Mouse (Mus musculus) intestine, embryonic 15.5 days (tissue): ENCODE results near the gene Ppil1. TPM values are rescaled to one million over a fixed set of nuclear protein-coding genes. Genes with fewer than 3 reads are reported as not detected.
"Not testable (repeated sequence)": the region's sequence is repeated elsewhere in the genome, so short reads cannot be mapped to it uniquely, and the experiment has no call there.

Experiments used
- ATAC-seq: fragments of 200-750 bp; cut with Nextera tagmentation; 2 replicates; pipeline ENCODE4 v1.8.0; 2017; ENCODE audit warnings: moderate TSS enrichment, moderate library complexity
- H3K27ac ChIP-seq: fragments of 300-500 bp; sonication (generic); 2 replicates; pipeline ENCODE4 v1.5.1; 2015; ENCODE audit warnings: mild to moderate bottlenecking, inconsistent platforms
- H3K27me3 ChIP-seq: fragments of 300-500 bp; sonication (generic); replicated peaks from 2 replicates; pipeline ENCODE4 v1.6.1; 2015; ENCODE audit warnings: inconsistent platforms
- H3K36me3 ChIP-seq: fragments of 300-500 bp; sonication (generic); 2 replicates; pipeline ENCODE4 v1.6.1; 2015; ENCODE audit warnings: inconsistent platforms
- H3K4me1 ChIP-seq: fragments of 300-500 bp; sonication (generic); replicated peaks from 2 replicates; pipeline ENCODE4 v1.6.1; 2015; ENCODE audit warnings: inconsistent platforms
- H3K4me2 ChIP-seq: fragments of 300-500 bp; sonication (generic); replicated peaks from 2 replicates; pipeline ENCODE4 v1.6.1; 2015; ENCODE audit warnings: mild to moderate bottlenecking, inconsistent platforms
- H3K4me3 ChIP-seq: fragments of 300-500 bp; sonication (generic); replicated peaks from 2 replicates; pipeline ENCODE4 v1.5.1; 2015; ENCODE audit warnings: inconsistent platforms
- H3K9ac ChIP-seq: fragments of 300-500 bp; sonication (generic); 2 replicates; pipeline ENCODE4 v1.6.1; 2015; ENCODE audit warnings: inconsistent platforms
- H3K9me3 ChIP-seq: fragments of 300-500 bp; sonication (generic); 2 replicates; pipeline ENCODE4 v1.6.1; 2016; ENCODE audit warnings: inconsistent platforms
- WGBS: fragments of 180-500 bp; shearing (Covaris S2); methylation state at CpG from one replicate; pipeline ENCODE4 v1.1.7; 2015; 5-methylcytosine and 5-hydroxymethylcytosine counted together
- polyA plus RNA-seq: library from polyadenylated mRNA; unstranded; fragments of >200 nt; fragmentation: Nextera tagmentation; extraction: Ambion mirVana; gene quantifications from 2 replicates; pipeline ENCODE4 v1.2.1, GENCODE M21; 2015

The Ppil1 gene
- polyA plus RNA-seq, 1 experiment from 2014 or later = 157 TPM

- WGBS = 89% methylated on average over 2 of the region's 2 CpGs
- Histone ChIP-seq H3K4me2 (no peak overlapping the region), H3K27me3 (no peaks in the 10 kb centered on the region), H3K27ac (no peak overlapping the region), H3K36me3 (peaks cover 31% of the 10 kb centered on the region), H3K4me3 (no peak overlapping the region), H3K9ac (no peak overlapping the region), H3K4me1 (peaks cover 32% of the 10 kb centered on the region), H3K9me3 (no peaks in the 10 kb centered on the region)
- ATAC-seq = no peak
These were observed 5.1 kb downstream of the Ppil1 start for GRCm38 (mm10) chr17:29258921-29259320.

- ATAC-seq = peak; percentile 30; the same call in 1 of the 2 replicates
- Histone ChIP-seq H3K36me3 (peaks cover 34% of the 10 kb centered on the region), H3K9ac (no peak overlapping the region), H3K4me1 (peaks cover 32% of the 10 kb centered on the region), H3K4me3 (no peak overlapping the region), H3K27me3 (no peaks in the 10 kb centered on the region), H3K4me2 (no peak overlapping the region), H3K27ac (peak overlapping the region; percentile 3; the same call in 1 of the 2 replicates), H3K9me3 (no peaks in the 10 kb centered on the region)
- 75% methylated on average over 10 of the region's 10 CpGs for WGBS
These were observed 5.9 kb downstream of the Ppil1 start for GRCm38 (mm10) chr17:29258025-29258558.

GRCm38 (mm10) chr17:29257001-29257511 lies 6.9 kb downstream of the Ppil1 start:
- 90% methylated on average over 10 of the region's 10 CpGs for WGBS
- Histone ChIP-seq H3K9me3 (no peaks in the 10 kb centered on the region), H3K4me2 (no peak overlapping the region), H3K27me3 (no peaks in the 10 kb centered on the region), H3K36me3 (peaks cover 38% of the 10 kb centered on the region), H3K4me1 (peaks cover 30% of the 10 kb centered on the region), H3K27ac (no peak overlapping the region), H3K9ac (no peak overlapping the region), H3K4me3 (no peak overlapping the region)
- ATAC-seq = no peak

- Histone ChIP-seq H3K9ac (no peak overlapping the region), H3K4me1 (peaks cover 30% of the 10 kb centered on the region)
These were observed 7.5 kb downstream of the Ppil1 start for GRCm38 (mm10) chr17:29256507-29256906.

DNA sequence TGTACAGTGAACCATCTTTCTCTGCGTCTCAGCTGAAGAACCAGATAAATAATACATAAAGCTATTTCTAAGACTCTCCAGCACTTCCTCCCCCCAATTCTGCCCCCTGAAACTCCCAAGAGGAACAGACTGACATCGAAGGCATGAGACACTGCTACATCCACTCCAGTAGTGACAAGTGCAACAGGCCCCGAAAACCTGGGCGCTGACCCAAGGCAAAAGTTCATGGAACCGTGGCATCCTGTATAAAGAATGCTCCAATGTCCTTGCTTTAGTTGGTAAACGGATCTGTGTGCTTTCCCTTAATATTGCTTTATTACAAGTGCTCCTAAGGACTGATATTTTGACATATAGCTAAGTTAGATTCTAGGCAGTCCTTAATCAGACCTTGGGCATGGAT lies 9.2 kb downstream of the Ppil1 start:
- ATAC-seq, H3K9me3 ChIP-seq, H3K9ac ChIP-seq, H3K27me3 ChIP-seq, H3K4me2 ChIP-seq, H3K4me3 ChIP-seq, H3K27ac ChIP-seq: not testable (repeated sequence)
- Histone ChIP-seq H3K4me1 (peaks cover 25% of the 10 kb centered on the region), H3K36me3 (peaks cover 51% of the 10 kb centered on the region)
- 86% methylated on average over 6 of the region's 6 CpGs for WGBS

More at GRCm38 (mm10) chr17:29256507-29256906, 7.5 kb downstream of the Ppil1 start:
- no peak for ATAC-seq
- Histone ChIP-seq H3K36me3 (peaks cover 43% of the 10 kb centered on the region), H3K27ac (no peak overlapping the region), H3K4me2 (no peak overlapping the region), H3K27me3 (no peaks in the 10 kb centered on the region), H3K4me3 (no peak overlapping the region), H3K9me3 (no peaks in the 10 kb centered on the region)
- 84% methylated on average over 6 of the region's 6 CpGs for WGBS

- WGBS = 72% methylated on average over 9 of the region's 9 CpGs
- H3K36me3 ChIP-seq = peaks cover 51% of the 10 kb centered on the region
- peaks cover 22% of the 10 kb centered on the region for H3K4me1 ChIP-seq
- H3K27ac ChIP-seq = no peak overlapping the region
- H3K4me2 ChIP-seq = no peak overlapping the region
- no peak overlapping the region for H3K9ac ChIP-seq
- no peak for ATAC-seq
- H3K27me3 ChIP-seq = no peaks in the 10 kb centered on the region
- no peak overlapping the region for H3K4me3 ChIP-seq
- H3K9me3 ChIP-seq = no peaks in the 10 kb centered on the region
These were observed 10.3 kb downstream of the Ppil1 start for GRCm38 (mm10) chr17:29253684-29254083.

GRCm38 (mm10) chr17:29253236-29253635 lies 10.8 kb downstream of the Ppil1 start:
- H3K4me1 ChIP-seq = peaks cover 21% of the 10 kb centered on the region
- H3K27me3 ChIP-seq = no peaks in the 10 kb centered on the region
- H3K9ac ChIP-seq = no peak overlapping the region
- H3K4me3 ChIP-seq = no peak overlapping the region
- no peaks in the 10 kb centered on the region for H3K9me3 ChIP-seq
- peaks cover 48% of the 10 kb centered on the region for H3K36me3 ChIP-seq
- H3K27ac ChIP-seq = no peak overlapping the region
- no peak for ATAC-seq
- 86% methylated on average over 2 of the region's 2 CpGs for WGBS
- no peak overlapping the region for H3K4me2 ChIP-seq

DNA sequence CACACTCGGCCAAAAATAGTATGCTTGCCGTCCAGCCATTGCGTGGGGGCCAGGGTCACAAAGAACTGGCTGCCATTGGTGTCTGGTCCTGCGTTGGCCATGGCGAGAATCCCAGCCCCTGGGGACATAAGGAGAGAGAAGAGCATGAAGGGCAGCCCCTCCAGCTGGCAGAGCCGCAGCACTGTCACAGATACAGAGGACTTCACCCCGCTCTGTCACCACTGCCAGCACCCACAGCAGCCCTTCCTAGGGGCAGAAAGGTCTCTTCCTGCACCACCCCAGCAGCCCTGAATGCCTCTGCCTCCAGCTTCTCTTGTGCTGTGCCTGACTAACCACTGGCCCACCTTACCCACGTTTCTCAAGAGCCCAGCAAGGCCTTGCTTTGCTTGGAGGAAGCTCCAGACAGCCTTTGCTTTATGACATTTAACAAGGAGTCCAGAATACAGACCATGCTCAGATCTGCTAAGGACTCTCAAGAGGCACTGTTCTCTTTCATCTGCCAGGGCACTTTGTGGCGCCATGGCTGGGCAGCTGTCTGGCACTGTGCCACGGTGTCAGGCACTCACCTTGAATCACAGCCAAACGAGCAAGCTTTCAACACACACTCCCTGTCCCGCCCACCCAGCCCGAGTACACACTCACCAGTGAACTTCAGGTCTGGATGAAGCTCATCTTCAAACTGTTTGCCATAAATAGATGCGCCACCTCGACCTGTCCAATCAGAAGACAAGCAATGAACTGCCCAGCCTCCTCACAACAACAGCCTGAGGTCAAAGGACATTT lies 12.2 kb downstream of the Ppil1 start:
- H3K27me3 ChIP-seq = no peaks in the 10 kb centered on the region
- H3K4me3 ChIP-seq = no peak overlapping the region
- no peak overlapping the region for H3K4me2 ChIP-seq
- H3K9ac ChIP-seq = no peak overlapping the region
- 71% methylated on average over 15 of the region's 15 CpGs for WGBS
- ATAC-seq = peak; percentile 51; the same call in 1 of the 2 replicates
- H3K9me3 ChIP-seq = no peaks in the 10 kb centered on the region
- peaks cover 17% of the 10 kb centered on the region; the same call in 1 of the 2 replicates for H3K4me1 ChIP-seq
- peak overlapping the region; percentile 36; the same call in 1 of the 2 replicates for H3K27ac ChIP-seq
- peaks cover 36% of the 10 kb centered on the region for H3K36me3 ChIP-seq

GRCm38 (mm10) chr17:29251006-29251405 lies 13.0 kb downstream of the Ppil1 start:
- H3K9me3 ChIP-seq, H3K27ac ChIP-seq, H3K27me3 ChIP-seq, H3K9ac ChIP-seq, H3K4me3 ChIP-seq, H3K4me2 ChIP-seq, ATAC-seq: not testable (repeated sequence)
- peaks cover 20% of the 10 kb centered on the region for H3K4me1 ChIP-seq
- WGBS = 77% methylated on average over 14 of the region's 14 CpGs
- H3K36me3 ChIP-seq = peaks cover 34% of the 10 kb centered on the region

DNA sequence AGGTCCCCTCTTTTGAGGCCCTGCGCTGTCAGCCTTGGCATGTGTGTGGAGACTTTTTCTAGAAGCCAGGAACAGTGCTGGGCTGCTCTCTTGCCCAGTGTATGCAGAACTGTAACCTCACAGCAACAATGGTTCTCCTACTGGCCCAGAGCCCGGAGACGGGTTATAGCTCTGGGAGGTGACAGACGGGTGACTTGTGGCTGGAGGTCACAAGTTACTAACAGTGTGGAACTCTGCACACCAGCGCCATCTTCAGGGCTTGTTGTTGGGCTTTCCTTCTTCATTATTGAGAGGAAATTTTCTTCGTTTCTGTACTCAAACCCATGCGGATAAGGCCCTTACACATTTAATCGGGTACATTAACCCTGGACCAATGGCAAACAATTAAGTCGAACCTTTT lies 14.5 kb downstream of the Ppil1 start:
- Histone ChIP-seq H3K9me3 (no peaks in the 10 kb centered on the region), H3K4me2 (no peak overlapping the region), H3K4me1 (peaks cover 31% of the 10 kb centered on the region), H3K9ac (no peak overlapping the region), H3K4me3 (no peak overlapping the region), H3K27me3 (no peaks in the 10 kb centered on the region), H3K36me3 (peaks cover 31% of the 10 kb centered on the region; the same call in 1 of the 2 replicates), H3K27ac (no peak overlapping the region)
- WGBS = 62% methylated on average over 9 of the region's 9 CpGs
- ATAC-seq = no peak

DNA sequence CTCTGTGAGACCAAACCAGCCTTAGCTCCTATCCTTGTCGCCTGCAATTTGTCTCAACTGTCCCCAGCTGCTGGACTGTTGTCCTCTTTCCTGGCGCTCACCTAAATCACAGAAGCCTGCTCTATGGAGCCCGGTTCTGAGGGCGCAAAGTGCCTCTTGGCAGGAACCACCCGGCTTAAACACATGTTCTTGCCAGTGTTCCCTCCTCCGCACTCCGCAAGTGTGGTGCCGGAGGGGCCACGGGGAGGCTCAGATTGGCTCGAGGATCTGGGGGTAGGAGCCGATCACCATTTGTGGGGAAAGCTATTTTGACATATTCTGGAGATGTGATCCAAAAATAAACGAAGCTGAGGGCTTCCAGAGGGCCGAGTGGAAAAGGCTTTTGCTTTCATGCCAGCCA lies 16.1 kb downstream of the Ppil1 start:
- H3K4me1 ChIP-seq = peaks cover 31% of the 10 kb centered on the region
- WGBS = 70% methylated on average over 13 of the region's 13 CpGs

GRCm38 (mm10) chr17:29246602-29247001 lies 17.4 kb downstream of the Ppil1 start:
- Histone ChIP-seq H3K4me1 (peaks cover 22% of the 10 kb centered on the region), H3K36me3 (peaks cover 15% of the 10 kb centered on the region; the same call in 1 of the 2 replicates), H3K27me3 (no peaks in the 10 kb centered on the region), H3K4me3 (no peak overlapping the region), H3K9ac (no peak overlapping the region), H3K4me2 (no peak overlapping the region), H3K9me3 (no peaks in the 10 kb centered on the region), H3K27ac (no peak overlapping the region)
- 20% methylated on average over 5 of the region's 5 CpGs for WGBS
- ATAC-seq = peak; percentile 48; the same call in 1 of the 2 replicates

More for the DNA sequence above, 16.1 kb downstream of the Ppil1 start:
- no peaks in the 10 kb centered on the region for H3K9me3 ChIP-seq
- 0 out of 2 replicates have a peak overlapping the region, but pooled peaks have one; percentile 27 for H3K27ac ChIP-seq
- no peak overlapping the region for H3K4me2 ChIP-seq
- H3K27me3 ChIP-seq = no peaks in the 10 kb centered on the region
- H3K36me3 ChIP-seq = peaks cover 20% of the 10 kb centered on the region; the same call in 1 of the 2 replicates
- no peak overlapping the region for H3K9ac ChIP-seq
- ATAC-seq = no peak
- no peak overlapping the region for H3K4me3 ChIP-seq
